Mouse (Mus musculus): Measurements from ENCODE around the gene Dolk.

DNA sequence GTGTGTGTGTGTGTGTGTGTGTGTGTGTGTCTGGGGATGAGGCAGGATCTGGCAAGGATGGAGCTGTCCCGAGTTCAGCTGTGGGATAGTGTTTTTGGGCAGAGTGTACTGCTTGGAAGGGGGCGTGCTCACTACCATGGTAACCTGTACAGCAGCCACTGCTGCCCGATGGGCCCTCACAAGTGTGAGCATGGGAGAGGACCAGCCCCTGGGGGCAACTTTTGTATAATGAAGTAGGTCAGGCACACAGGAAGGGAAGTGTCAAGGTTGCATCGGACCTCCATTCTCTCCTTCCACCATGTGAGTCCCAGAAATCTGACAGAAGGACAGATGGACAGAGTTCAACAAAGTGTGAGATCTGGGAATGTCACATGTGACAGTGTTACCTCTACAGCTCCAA lies 38.5 kb downstream of the Dolk start:
- no peak for TF ChIP-seq CTCF (IDR thresholded peaks at IDR 0.05; ENCODE audit: extremely low read depth, insufficient read length, insufficient replicate concordance, low read depth, low read length)
- no peak for TF ChIP-seq POLR2A (IDR thresholded peaks at IDR 0.05; ENCODE audit: low read depth, low read length)

All from small intestine, adult 2 months (tissue).